Mouse (Mus musculus): ENCODE data around the gene Zfp759. TPM values are rescaled to one million over a fixed set of nuclear protein-coding genes. Genes with fewer than 3 reads are reported as not detected.
"Not testable (repeated sequence)": the region's sequence is repeated elsewhere in the genome, so short reads cannot be mapped to it uniquely, and the experiment has no call there.

The Zfp759 gene
- polyA plus RNA-seq, 1 experiment from 2014 or later: 2.4 TPM

DNA sequence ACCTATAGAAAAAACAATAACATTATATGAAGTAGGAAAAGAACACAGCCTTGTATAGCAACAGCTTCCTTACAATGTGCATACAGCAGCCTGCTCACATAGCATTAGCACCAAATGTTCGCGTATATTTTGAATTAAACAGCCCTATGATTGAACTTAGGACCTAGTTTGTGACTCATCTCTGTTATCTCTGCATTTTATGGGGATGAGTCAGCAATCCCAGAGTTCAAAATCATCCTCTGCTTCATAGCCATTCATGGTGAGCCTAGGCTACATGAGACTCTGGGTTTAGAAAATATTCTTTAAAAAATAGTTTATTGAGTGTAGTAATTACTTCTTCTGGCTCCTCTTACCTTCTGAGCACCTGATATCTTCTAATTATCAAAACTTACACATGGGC, 8.2 kb upstream of the Zfp759 start:
- no peak for ATAC-seq (ENCODE audit: insufficient number of reproducible peaks, low FRiP score, low TSS enrichment, low read depth)
- H3K36me3 ChIP-seq: no peaks in the 10 kb centered on the region
- H3K27ac ChIP-seq (replicated peaks): no peak overlapping the region
- H3K4me1 ChIP-seq: no peaks in the 10 kb centered on the region
- H3K4me3 ChIP-seq (replicated peaks): no peak overlapping the region
- 87% methylated on average over 2 of the region's 2 CpGs for WGBS
- no peaks in the 10 kb centered on the region for H3K27me3 ChIP-seq
- no peak overlapping the region for H3K4me2 ChIP-seq (replicated peaks)
- H3K9me3 ChIP-seq (replicated peaks): no peaks in the 10 kb centered on the region
- H3K9ac ChIP-seq: no peak overlapping the region

DNA sequence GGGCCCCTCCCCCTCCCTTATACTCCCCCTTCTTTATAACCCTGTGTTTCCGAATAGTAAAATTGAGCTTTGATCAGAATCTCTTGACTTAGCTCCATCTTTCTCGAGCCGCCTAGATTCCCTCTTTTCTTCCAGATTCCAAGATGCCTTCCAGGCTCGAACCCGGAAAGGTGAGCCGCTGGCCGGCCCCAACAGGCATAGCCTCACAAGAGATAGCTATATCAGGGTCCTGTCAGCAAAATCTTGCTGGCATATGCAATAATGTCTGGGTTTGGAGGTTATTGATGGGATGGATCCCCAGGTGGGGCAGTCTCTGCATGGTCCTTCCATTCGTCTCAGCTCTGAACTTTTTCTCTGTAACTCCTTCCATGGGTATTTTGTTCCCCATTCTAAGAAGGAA, 5.3 kb upstream of the Zfp759 start, which contains the start of gene Rslcan18:
Gene Rslcan18, minus strand, starts transcription at position 101 of the 400 bp plus-strand sequence.
- H3K4me2 ChIP-seq (replicated peaks); H3K36me3 ChIP-seq; H3K4me3 ChIP-seq (replicated peaks); H3K9me3 ChIP-seq (replicated peaks); H3K27me3 ChIP-seq; ATAC-seq (ENCODE audit: insufficient number of reproducible peaks, low FRiP score, low TSS enrichment, low read depth); H3K27ac ChIP-seq (replicated peaks); H3K4me1 ChIP-seq; H3K9ac ChIP-seq: not testable (repeated sequence)
- 90% methylated on average over 8 of the region's 8 CpGs for WGBS

DNA sequence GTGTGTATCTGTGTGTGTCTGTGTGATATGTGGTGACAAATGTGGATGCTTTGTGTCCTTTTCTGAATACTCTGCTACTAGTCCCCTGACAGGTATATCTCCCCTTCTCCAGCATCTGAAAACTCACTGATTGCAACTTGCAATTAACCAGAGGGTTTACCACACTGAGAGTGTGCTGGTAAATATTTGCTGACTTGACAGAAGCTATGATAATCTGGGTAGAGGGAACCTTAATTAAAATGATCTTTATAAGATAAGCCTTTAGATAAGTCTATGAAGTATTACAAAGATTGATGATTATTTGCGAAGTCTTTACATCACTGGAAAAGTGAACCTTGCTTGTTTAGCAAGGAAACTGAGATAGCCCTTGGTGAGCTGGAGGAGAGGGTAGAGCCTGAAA, 3.0 kb downstream of the Zfp759 start:
- WGBS: 88% methylated on average over 1 of the region's 1 CpGs

DNA sequence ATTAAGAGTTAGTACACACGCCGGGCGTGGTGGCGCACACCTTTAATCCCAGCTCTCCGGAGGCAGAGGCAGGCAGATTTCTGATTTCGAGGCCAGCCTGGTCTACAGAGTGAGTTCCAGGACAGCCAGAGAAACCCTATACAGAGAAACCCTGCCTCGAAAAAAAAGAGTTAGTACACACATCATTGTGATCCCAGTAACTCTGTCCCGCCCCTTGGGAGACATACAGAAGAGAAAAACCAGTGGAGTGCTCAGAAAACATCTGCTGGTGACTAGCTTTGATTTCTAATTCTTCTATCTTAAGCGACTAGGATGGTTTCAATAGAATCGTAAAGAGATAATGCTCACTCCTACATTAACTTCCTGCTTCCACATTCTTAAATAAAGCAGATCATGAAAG, 6.0 kb downstream of the Zfp759 start:
- not testable (repeated sequence) for H3K27me3 ChIP-seq; H3K27ac ChIP-seq (replicated peaks); ATAC-seq (ENCODE audit: insufficient number of reproducible peaks, low FRiP score, low TSS enrichment, low read depth); H3K4me1 ChIP-seq; H3K9ac ChIP-seq; H3K4me3 ChIP-seq (replicated peaks); H3K36me3 ChIP-seq; H3K9me3 ChIP-seq (replicated peaks)
- 72% methylated on average over 10 of the region's 10 CpGs for WGBS
- peak overlapping the region; percentile 70 for H3K4me2 ChIP-seq (replicated peaks)

More for the DNA sequence above, 3.0 kb downstream of the Zfp759 start:
- H3K9ac ChIP-seq: no peak overlapping the region
- H3K4me1 ChIP-seq: no peaks in the 10 kb centered on the region
- no peak overlapping the region for H3K27ac ChIP-seq (replicated peaks)
- no peaks in the 10 kb centered on the region for H3K36me3 ChIP-seq
- no peaks in the 10 kb centered on the region for H3K9me3 ChIP-seq (replicated peaks)
- ATAC-seq (ENCODE audit: insufficient number of reproducible peaks, low FRiP score, low TSS enrichment, low read depth): no peak
- no peak overlapping the region for H3K4me3 ChIP-seq (replicated peaks)
- no peaks in the 10 kb centered on the region for H3K27me3 ChIP-seq
- no peak overlapping the region for H3K4me2 ChIP-seq (replicated peaks)

DNA sequence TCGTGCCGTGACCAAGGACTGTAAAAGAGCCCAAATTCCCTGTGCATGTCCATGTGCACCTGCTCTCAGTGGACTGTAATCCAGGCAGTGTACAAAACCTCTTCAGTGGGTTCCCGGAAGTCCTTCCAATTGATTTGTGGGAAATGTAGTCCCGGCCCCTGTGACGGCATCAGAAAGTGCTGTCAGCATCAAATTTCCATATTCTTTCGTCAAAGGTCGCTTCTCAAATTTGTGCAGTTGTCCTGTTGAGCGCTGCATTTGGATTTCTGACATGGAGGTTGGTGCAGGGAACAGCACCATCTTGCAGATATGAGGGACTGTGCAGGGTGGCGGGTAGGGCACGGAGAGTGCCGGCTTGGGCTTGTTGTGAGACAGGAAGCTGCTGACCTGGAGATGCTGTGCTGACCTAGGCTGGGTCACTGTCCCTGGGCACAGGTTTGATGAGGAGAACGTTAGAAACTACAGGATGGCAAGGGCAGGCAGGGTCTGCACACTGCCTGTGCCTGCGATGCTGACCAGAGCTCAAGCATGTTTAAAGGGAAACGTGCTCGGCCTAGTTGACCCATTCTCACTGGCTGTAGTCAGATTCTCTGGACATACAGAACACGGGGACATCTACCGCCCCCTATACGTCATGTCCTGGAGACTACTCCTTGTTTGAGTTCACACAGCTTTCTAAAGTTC, 6.7 kb downstream of the Zfp759 start:
- peak; percentile 90 for ATAC-seq (ENCODE audit: insufficient number of reproducible peaks, low FRiP score, low TSS enrichment, low read depth)
- 1% methylated on average over 18 of the region's 18 CpGs for WGBS
- Histone ChIP-seq H3K9ac (peak overlapping the region; percentile 66), H3K4me1 (no peaks in the 10 kb centered on the region), H3K9me3 (replicated peaks) (no peaks in the 10 kb centered on the region), H3K4me2 (replicated peaks) (peak overlapping the region; percentile 70), H3K27me3 (no peaks in the 10 kb centered on the region), H3K4me3 (replicated peaks) (peak overlapping the region; percentile 73), H3K36me3 (no peaks in the 10 kb centered on the region), H3K27ac (replicated peaks) (no peak overlapping the region)

DNA sequence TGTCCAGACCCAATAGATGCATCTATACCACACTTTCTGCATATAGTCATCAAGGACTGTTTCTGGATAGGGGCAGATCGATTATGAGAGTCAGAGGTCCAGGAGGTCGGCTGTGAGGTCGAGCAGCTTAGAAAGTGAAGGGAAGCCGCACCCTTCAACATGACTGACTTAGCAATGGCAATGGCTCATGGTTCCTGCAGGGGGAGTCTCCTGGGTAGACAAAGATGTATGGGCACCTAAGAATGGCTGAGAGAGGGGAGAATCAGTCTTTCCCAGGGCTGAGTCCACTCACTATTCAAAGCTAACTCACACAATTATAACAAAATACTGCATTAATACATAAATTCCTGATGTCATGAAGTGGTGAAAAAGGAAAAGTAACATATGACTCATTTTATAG, 44.7 kb downstream of the Zfp759 start:
- H3K27me3 ChIP-seq; ATAC-seq (ENCODE audit: insufficient number of reproducible peaks, low FRiP score, low TSS enrichment, low read depth); H3K27ac ChIP-seq (replicated peaks); H3K9ac ChIP-seq; H3K36me3 ChIP-seq; H3K4me2 ChIP-seq (replicated peaks); H3K4me1 ChIP-seq; H3K9me3 ChIP-seq (replicated peaks); H3K4me3 ChIP-seq (replicated peaks): not testable (repeated sequence)
- 64% methylated on average over 4 of the region's 4 CpGs for WGBS

DNA sequence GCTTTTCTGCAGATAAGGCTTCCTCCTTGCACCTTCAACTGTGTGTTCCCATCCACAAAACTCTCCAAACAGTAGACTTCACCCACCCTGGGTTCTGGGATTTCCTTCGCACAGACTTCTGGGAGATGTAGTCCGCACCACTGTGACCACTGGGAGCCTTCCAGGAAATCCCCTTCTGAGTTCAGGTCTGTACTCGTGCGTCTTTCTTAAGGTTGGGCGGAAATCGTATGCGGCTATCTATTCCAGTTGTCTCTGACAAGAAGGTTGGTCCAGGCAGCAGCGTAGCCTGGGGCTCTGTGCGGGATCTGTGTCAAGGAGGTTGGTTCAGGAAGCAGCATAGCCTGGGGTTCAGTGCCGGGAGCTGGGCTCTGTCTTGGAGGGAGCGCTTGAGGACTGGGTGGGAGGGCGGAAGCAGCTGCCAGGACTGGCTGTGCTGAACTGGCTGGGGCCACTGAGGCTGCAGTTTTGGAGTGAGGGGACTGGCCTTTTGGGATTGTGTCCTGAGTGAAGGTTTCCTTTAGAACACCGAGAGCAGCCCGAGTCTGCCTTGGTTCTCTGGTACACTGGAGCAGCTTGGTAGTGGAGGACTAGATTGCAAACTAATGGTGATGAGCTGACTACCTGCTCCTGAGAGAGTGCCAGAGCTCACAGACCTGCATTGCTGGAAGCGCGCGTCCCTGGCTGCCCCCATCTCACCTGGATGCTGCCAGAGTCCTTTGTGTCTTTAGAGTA, 51.7 kb downstream of the Zfp759 start, which contains the start of gene Rsl1:
Gene Rsl1, plus strand, starts transcription at position 192 of the 732 bp plus-strand sequence.
- not testable (repeated sequence) for H3K27me3 ChIP-seq; H3K4me1 ChIP-seq; H3K9me3 ChIP-seq (replicated peaks); H3K27ac ChIP-seq (replicated peaks); H3K36me3 ChIP-seq
- peak within 1 kb of the TSS; percentile 47 for H3K9ac ChIP-seq
- peak; percentile 95 for ATAC-seq (ENCODE audit: insufficient number of reproducible peaks, low FRiP score, low TSS enrichment, low read depth)
- H3K4me3 ChIP-seq (replicated peaks): peak within 1 kb of the TSS; percentile 58
- 2% methylated on average over 17 of the region's 17 CpGs for WGBS
- peak within 1 kb of the TSS; percentile 59 for H3K4me2 ChIP-seq (replicated peaks)

DNA sequence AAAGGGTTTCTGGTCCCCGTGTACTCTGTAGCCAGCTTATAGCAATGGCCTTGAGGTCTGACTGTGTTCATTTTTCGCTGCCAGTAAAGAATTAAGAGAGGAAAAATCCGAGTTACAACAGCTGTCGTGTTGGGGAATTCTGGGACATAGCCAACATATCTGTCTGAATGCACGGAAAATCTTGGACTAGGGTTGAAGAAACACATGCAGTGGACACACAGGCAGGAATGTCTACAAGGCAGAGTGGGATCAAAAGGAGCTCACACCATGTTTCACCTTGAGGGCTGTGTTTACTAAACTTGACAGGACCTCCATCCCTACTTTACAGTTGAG, 52.2 kb downstream of the Zfp759 start:
- ATAC-seq (ENCODE audit: insufficient number of reproducible peaks, low FRiP score, low TSS enrichment, low read depth): no peak
- no peaks in the 10 kb centered on the region for H3K27me3 ChIP-seq
- peak overlapping the region; percentile 58 for H3K4me3 ChIP-seq (replicated peaks)
- H3K27ac ChIP-seq (replicated peaks): no peak overlapping the region
- 10% methylated on average over 5 of the region's 5 CpGs for WGBS
- H3K4me1 ChIP-seq: peaks cover 3% of the 10 kb centered on the region; the same call in 1 of the 2 replicates
- peak overlapping the region; percentile 59 for H3K4me2 ChIP-seq (replicated peaks)
- no peaks in the 10 kb centered on the region for H3K9me3 ChIP-seq (replicated peaks)
- peaks cover 7% of the 10 kb centered on the region; the same call in 1 of the 2 replicates for H3K36me3 ChIP-seq
- no peak overlapping the region for H3K9ac ChIP-seq

Other genes starting within 250 kb of the Zfp759 start
- 1.2 and 1.3 TPM in 2 replicates for gene Gm10767, start 216.7 kb upstream of the Zfp759 start, polyA plus RNA-seq (2015; fragmentation: Nextera tagmentation; extraction: Ambion mirVana)
- gene Zfp712, start 60.5 kb upstream of the Zfp759 start, polyA plus RNA-seq (2015; fragmentation: Nextera tagmentation; extraction: Ambion mirVana): 4.1 and 4.4 TPM in 2 replicates
- 4.9 and 6.0 TPM in 2 replicates for gene Zfp708, start 23.7 kb upstream of the Zfp759 start, polyA plus RNA-seq (2015; fragmentation: Nextera tagmentation; extraction: Ambion mirVana)
- 3.6 and 3.7 TPM in 2 replicates for gene Gm28557, start 13.1 kb upstream of the Zfp759 start, polyA plus RNA-seq (2015; fragmentation: Nextera tagmentation; extraction: Ambion mirVana)
- 0.33 and 0.37 TPM in 2 replicates for gene Rslcan18, start 5.4 kb upstream of the Zfp759 start, polyA plus RNA-seq (2015; fragmentation: Nextera tagmentation; extraction: Ambion mirVana)
- 6.1 and 7.2 TPM in 2 replicates for gene Rsl1, start 51.5 kb downstream of the Zfp759 start, polyA plus RNA-seq (2015; fragmentation: Nextera tagmentation; extraction: Ambion mirVana)
- 2.2 and 2.6 TPM in 2 replicates for gene Zfp455, start 72.8 kb downstream of the Zfp759 start, polyA plus RNA-seq (2015; fragmentation: Nextera tagmentation; extraction: Ambion mirVana)
- gene Zfp458, start 156.8 kb downstream of the Zfp759 start, polyA plus RNA-seq (2015; fragmentation: Nextera tagmentation; extraction: Ambion mirVana): 1.7 and 2.3 TPM in 2 replicates
- gene Zfp457, start 184.8 kb downstream of the Zfp759 start, polyA plus RNA-seq (2015; fragmentation: Nextera tagmentation; extraction: Ambion mirVana): 0.45 and 1.1 TPM in 2 replicates
- gene Zfp595, start 210.9 kb downstream of the Zfp759 start, polyA plus RNA-seq (2015; fragmentation: Nextera tagmentation; extraction: Ambion mirVana): 2.1 and 2.6 TPM in 2 replicates
- gene Gm28044, start 238.9 kb downstream of the Zfp759 start, polyA plus RNA-seq (2015; fragmentation: Nextera tagmentation; extraction: Ambion mirVana): not detected in 2 replicates
- 0.89 and 0.95 TPM in 2 replicates for gene Zfp953, start 238.9 kb downstream of the Zfp759 start, polyA plus RNA-seq (2015; fragmentation: Nextera tagmentation; extraction: Ambion mirVana)

Measured in embryonic facial prominence, embryonic 15.5 days (tissue).